Mouse (Mus musculus): Measurements from ENCODE around the gene Asic1. TPM values are rescaled to one million over a fixed set of nuclear protein-coding genes. Genes with fewer than 3 reads are reported as not detected.
A peak's percentile ranks its signal among the peaks of the same experiment; 100 is the strongest.

The Asic1 gene
- polyA plus RNA-seq, 1 experiment from 2014 or later: 4.1 TPM

DNA sequence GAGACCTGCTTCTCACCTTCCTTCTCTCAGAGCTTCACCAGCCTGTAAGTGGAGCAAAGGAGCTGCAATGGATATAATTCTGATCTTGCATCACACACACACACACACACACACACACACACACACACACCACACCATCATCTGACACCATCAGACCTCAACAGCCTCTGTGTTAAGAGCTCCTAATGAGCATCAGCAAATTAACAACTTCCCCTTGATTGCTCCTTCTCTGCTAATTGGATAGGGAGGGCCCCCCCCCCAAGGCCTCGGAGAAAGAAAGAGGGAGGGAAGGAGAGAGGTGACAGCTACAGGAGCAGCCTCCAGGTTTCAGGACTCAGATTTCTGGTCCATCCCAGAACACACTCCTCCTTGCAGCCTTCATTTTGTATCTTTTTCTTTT, 776 bp upstream of the Asic1 start:
- Histone ChIP-seq H3K27me3 (replicated peaks; ENCODE audit: control insufficient read depth, insufficient read depth, low read length) (peaks cover 64% of the 10 kb centered on the region), H3K4me1 (ENCODE audit: control insufficient read depth, insufficient read depth, low read length) (peaks cover under 1% of the 10 kb centered on the region; the same call in 1 of the 2 replicates), H3K9me3 (ENCODE audit: control insufficient read depth, low read length) (no peaks in the 10 kb centered on the region), H3K27ac (replicated peaks; ENCODE audit: low read depth, low read length) (no peak overlapping the region), H3K36me3 (ENCODE audit: control insufficient read depth, insufficient read depth, low read length) (no peaks in the 10 kb centered on the region), H3K4me2 (ENCODE audit: low read depth, low read length) (0 out of 2 replicates have a peak overlapping the region, but pooled peaks have one; percentile 98), H3K9ac (ENCODE audit: low read depth, low read length) (no peak overlapping the region), H3K4me3 (ENCODE audit: low read depth, low read length) (no peak overlapping the region)
- DNase-seq (ENCODE audit: low spot score) (no peak), ATAC-seq (ENCODE audit: low read depth) (no peak)
- WGBS: 0% methylated on average over 1 of the region's 1 CpGs

DNA sequence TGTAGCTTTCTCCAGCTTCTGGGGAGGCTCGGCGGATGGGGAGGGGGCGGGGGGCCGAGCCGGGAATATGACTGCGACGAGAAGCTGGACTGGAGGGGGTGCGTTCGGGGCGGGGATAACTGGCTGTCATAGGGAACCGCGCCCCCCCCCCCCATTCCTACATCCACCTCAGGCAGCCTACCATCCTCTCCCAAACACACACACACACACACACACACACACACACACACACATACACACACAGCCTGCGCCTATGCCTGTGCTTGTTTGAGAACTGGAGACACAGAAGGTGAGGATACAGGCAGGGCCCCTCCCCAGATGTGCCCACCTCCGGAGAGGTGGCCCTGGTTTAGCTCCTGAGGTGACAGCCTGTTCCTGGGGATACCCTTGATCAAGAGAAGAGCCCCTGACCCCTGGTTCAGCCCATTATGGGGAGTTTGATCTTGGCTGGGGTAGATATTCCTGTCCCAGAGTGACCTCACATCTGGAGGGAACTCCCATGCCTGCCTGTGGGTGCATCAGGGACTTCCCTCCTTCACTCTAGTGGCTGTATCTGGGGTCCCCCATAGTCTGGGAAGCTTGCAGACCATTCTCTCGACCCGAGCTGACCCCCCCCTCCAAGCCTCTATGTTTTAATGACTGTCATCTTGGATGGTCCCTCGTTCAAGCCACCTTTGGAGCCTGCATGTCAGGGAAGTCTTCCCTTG, 949 bp downstream of the Asic1 start:
- no peaks in the 10 kb centered on the region for H3K9me3 ChIP-seq (ENCODE audit: control insufficient read depth, low read length)
- H3K4me3 ChIP-seq (ENCODE audit: low read depth, low read length): peak overlapping the region; percentile 65
- 11% methylated on average over 13 of the region's 17 CpGs for WGBS
- DNase-seq (ENCODE audit: low spot score) (no peak), ATAC-seq (ENCODE audit: low read depth) (0 out of 2 replicates have a peak, but pooled peaks have one; percentile 9)
- peak overlapping the region; percentile 67 for H3K9ac ChIP-seq (ENCODE audit: low read depth, low read length)
- H3K4me2 ChIP-seq (ENCODE audit: low read depth, low read length): peak overlapping the region; percentile 98
- no peak overlapping the region for H3K27ac ChIP-seq (replicated peaks; ENCODE audit: low read depth, low read length)
- no peaks in the 10 kb centered on the region for H3K4me1 ChIP-seq (ENCODE audit: control insufficient read depth, insufficient read depth, low read length)
- H3K36me3 ChIP-seq (ENCODE audit: control insufficient read depth, insufficient read depth, low read length): no peaks in the 10 kb centered on the region
- H3K27me3 ChIP-seq (replicated peaks; ENCODE audit: control insufficient read depth, insufficient read depth, low read length): peaks cover 52% of the 10 kb centered on the region

DNA sequence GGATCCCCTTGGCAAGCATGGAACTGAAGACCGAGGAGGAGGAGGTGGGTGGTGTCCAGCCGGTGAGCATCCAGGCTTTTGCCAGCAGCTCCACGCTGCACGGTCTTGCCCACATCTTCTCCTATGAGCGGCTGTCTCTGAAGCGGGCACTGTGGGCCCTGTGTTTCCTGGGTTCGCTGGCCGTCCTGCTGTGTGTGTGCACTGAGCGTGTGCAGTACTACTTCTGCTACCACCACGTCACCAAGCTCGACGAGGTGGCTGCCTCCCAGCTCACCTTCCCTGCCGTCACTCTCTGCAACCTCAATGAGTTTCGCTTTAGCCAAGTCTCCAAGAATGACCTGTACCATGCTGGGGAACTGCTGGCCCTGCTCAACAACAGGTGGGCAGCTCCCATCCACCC, 1.6 kb downstream of the Asic1 start:
- no peak overlapping the region for H3K4me2 ChIP-seq (ENCODE audit: low read depth, low read length)
- no peaks in the 10 kb centered on the region for H3K36me3 ChIP-seq (ENCODE audit: control insufficient read depth, insufficient read depth, low read length)
- 74% methylated on average over 14 of the region's 14 CpGs for whole genome bisulfite sequencing
- H3K9me3 ChIP-seq (ENCODE audit: control insufficient read depth, low read length): no peaks in the 10 kb centered on the region
- ATAC-seq (ENCODE audit: low read depth) (no peak), DNase-seq (ENCODE audit: low spot score) (no peak)
- no peak overlapping the region for H3K4me3 ChIP-seq (ENCODE audit: low read depth, low read length)
- no peaks in the 10 kb centered on the region for H3K4me1 ChIP-seq (ENCODE audit: control insufficient read depth, insufficient read depth, low read length)
- no peak overlapping the region for H3K27ac ChIP-seq (replicated peaks; ENCODE audit: low read depth, low read length)
- peaks cover 46% of the 10 kb centered on the region for H3K27me3 ChIP-seq (replicated peaks; ENCODE audit: control insufficient read depth, insufficient read depth, low read length)
- no peak overlapping the region for H3K9ac ChIP-seq (ENCODE audit: low read depth, low read length)

DNA sequence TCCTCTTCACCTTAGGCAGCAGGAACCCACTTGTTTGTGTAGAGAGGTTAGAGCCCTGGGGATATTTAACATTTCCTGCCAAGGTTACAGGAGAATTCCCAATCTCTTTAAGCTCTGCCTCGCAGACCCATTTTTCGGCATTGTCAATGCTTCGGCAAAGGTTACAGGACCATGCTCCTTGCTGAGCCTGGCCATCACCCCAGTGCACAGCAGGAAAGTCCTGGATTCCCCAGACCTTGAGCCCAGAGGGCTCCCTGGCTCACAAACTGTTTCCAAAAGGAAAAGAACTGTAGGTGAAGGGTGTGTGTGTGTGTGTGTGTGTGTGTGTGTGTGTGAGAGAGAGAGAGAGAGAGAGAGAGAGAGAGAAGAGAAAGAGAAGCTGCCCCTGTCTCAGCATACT, 4.7 kb downstream of the Asic1 start:
- no peak for ATAC-seq (ENCODE audit: low read depth)
- WGBS: 71% methylated on average over 3 of the region's 3 CpGs
- Histone ChIP-seq H3K9ac (ENCODE audit: low read depth, low read length) (no peak overlapping the region), H3K36me3 (ENCODE audit: control insufficient read depth, insufficient read depth, low read length) (no peaks in the 10 kb centered on the region), H3K27me3 (replicated peaks; ENCODE audit: control insufficient read depth, insufficient read depth, low read length) (peaks cover 33% of the 10 kb centered on the region), H3K4me2 (ENCODE audit: low read depth, low read length) (no peak overlapping the region), H3K4me1 (ENCODE audit: control insufficient read depth, insufficient read depth, low read length) (no peaks in the 10 kb centered on the region), H3K4me3 (ENCODE audit: low read depth, low read length) (no peak overlapping the region), H3K9me3 (ENCODE audit: control insufficient read depth, low read length) (no peaks in the 10 kb centered on the region), H3K27ac (replicated peaks; ENCODE audit: low read depth, low read length) (no peak overlapping the region)
- no peak for DNase-seq (ENCODE audit: low spot score)

DNA sequence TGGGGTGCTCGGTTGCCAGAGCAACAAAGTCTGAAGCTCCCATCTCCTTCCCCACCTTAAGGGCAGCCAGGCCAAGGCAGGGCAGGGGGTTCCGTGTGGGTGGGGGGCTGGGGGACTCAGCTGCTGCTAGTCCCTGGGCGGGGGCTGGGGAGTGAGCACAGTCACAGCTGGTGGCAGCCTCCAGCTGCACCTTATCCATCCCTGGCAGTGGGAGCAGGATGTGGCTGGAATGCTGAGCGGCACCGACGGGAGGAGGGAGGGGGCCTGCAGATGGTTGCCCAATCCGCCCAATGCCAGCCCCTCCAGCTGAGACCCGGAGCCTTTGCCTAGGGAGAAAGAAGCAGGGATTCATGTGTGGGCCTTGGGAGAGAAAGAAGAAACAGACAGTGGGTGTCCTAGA, 6.9 kb downstream of the Asic1 start:
- Histone ChIP-seq H3K9me3 (ENCODE audit: control insufficient read depth, low read length) (no peaks in the 10 kb centered on the region), H3K27me3 (replicated peaks; ENCODE audit: control insufficient read depth, insufficient read depth, low read length) (peaks cover 12% of the 10 kb centered on the region), H3K4me1 (ENCODE audit: control insufficient read depth, insufficient read depth, low read length) (no peaks in the 10 kb centered on the region), H3K36me3 (ENCODE audit: control insufficient read depth, insufficient read depth, low read length) (no peaks in the 10 kb centered on the region), H3K27ac (replicated peaks; ENCODE audit: low read depth, low read length) (no peak overlapping the region), H3K4me3 (ENCODE audit: low read depth, low read length) (no peak overlapping the region), H3K4me2 (ENCODE audit: low read depth, low read length) (no peak overlapping the region), H3K9ac (ENCODE audit: low read depth, low read length) (no peak overlapping the region)
- WGBS: 24% methylated on average over 6 of the region's 8 CpGs
- no peak; the same call in 1 of the 2 replicates for ATAC-seq (ENCODE audit: low read depth)
- no peak for DNase-seq (ENCODE audit: low spot score)

DNA sequence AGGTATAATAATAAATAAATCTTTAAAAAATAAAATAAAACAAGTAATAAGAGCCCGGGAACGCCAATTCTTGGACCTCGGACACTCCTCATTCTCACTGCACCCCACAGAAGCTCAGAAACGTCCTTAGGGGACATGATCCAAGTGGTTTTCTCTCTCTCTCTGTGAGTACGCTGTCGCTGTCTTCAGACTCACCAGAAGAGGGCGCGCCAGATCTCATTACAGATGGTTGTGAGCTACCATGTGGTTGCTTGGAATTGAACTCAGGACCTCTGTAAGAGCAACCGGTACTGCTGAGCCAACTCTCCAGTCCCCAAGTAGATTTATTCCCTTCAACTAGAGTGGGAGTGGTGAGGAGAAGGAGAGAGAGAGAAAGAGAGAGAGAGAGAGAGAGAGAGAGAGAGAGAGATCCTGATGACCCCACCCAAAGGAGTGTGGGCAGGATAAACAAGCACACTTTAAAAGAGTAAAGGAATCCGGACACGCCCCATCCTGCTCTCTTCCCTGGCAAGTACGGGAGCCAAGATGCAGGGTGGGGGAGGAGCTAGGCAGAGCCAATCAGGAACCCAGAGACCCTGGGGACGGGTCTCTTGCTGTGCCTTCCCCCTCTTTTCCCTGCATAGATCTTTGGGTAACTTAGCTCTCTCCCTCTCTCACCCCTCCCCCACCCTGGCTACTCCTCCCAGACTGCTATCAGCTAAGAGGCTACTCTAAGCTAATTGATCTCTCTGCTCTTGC, 8.1 kb downstream of the Asic1 start:
- ATAC-seq (ENCODE audit: low read depth): peak; percentile 61
- 18% methylated on average over 12 of the region's 13 CpGs for WGBS
- peak; percentile 65 for DNase-seq (ENCODE audit: low spot score)
- no peaks in the 10 kb centered on the region for H3K4me1 ChIP-seq (ENCODE audit: control insufficient read depth, insufficient read depth, low read length)
- no peak overlapping the region for H3K27ac ChIP-seq (replicated peaks; ENCODE audit: low read depth, low read length)
- no peak overlapping the region for H3K4me2 ChIP-seq (ENCODE audit: low read depth, low read length)
- no peak overlapping the region for H3K4me3 ChIP-seq (ENCODE audit: low read depth, low read length)
- no peaks in the 10 kb centered on the region for H3K9me3 ChIP-seq (ENCODE audit: control insufficient read depth, low read length)
- no peak overlapping the region for H3K9ac ChIP-seq (ENCODE audit: low read depth, low read length)
- H3K36me3 ChIP-seq (ENCODE audit: control insufficient read depth, insufficient read depth, low read length): no peaks in the 10 kb centered on the region
- H3K27me3 ChIP-seq (replicated peaks; ENCODE audit: control insufficient read depth, insufficient read depth, low read length): peaks cover 11% of the 10 kb centered on the region; the same call in 1 of the 2 replicates

DNA sequence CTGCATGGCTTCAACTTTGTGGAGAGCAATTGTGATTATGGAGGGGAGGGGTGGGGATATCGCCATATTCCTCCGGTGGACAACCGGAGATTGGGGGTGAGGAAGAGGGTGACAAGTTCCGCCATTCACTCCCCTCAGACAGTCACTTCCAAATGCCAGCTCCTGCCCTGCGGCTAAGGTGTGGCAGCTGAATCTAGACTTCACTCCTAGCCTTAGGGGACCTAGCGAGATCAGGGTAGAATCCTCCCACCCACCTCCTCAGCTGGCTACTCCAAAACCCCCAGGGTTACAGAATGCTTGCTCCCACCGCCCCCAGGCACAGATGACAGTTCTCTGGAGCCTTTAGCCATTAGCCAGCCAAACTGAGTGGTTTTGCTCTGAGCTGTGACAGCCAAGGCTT, 8.8 kb downstream of the Asic1 start:
- H3K9ac ChIP-seq (ENCODE audit: low read depth, low read length): no peak overlapping the region
- peaks cover 4% of the 10 kb centered on the region; the same call in 1 of the 2 replicates for H3K27me3 ChIP-seq (replicated peaks; ENCODE audit: control insufficient read depth, insufficient read depth, low read length)
- 69% methylated on average over 6 of the region's 7 CpGs for WGBS
- no peak overlapping the region for H3K4me3 ChIP-seq (ENCODE audit: low read depth, low read length)
- H3K9me3 ChIP-seq (ENCODE audit: control insufficient read depth, low read length): no peaks in the 10 kb centered on the region
- no peak overlapping the region for H3K4me2 ChIP-seq (ENCODE audit: low read depth, low read length)
- H3K27ac ChIP-seq (replicated peaks; ENCODE audit: low read depth, low read length): no peak overlapping the region
- no peaks in the 10 kb centered on the region for H3K36me3 ChIP-seq (ENCODE audit: control insufficient read depth, insufficient read depth, low read length)
- no peak for DNase-seq (ENCODE audit: low spot score)
- ATAC-seq (ENCODE audit: low read depth): no peak
- no peaks in the 10 kb centered on the region for H3K4me1 ChIP-seq (ENCODE audit: control insufficient read depth, insufficient read depth, low read length)

DNA sequence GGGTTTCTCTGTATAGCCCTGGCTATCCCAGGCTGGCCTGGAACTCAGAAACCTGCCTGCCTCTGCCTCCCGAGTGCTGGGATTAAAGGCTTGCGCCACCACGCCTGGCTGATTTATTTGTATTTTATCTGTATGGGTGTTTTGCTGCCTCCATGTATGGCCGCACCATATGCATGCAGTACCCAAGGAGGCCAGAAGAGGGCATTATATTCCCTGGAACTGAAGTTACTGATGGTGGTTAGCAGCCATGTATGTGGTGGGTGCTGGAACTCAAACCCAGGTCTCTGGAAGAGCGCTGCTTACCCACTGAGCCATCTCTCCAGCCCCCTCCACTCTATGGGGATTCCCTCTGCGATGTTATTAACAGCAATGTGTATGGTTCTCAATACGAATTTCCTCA, 12.7 kb downstream of the Asic1 start:
- H3K4me2 ChIP-seq (ENCODE audit: low read depth, low read length): no peak overlapping the region
- ATAC-seq (ENCODE audit: low read depth) (no peak), DNase-seq (ENCODE audit: low spot score) (no peak)
- H3K9me3 ChIP-seq (ENCODE audit: control insufficient read depth, low read length): no peaks in the 10 kb centered on the region
- no peaks in the 10 kb centered on the region for H3K27me3 ChIP-seq (replicated peaks; ENCODE audit: control insufficient read depth, insufficient read depth, low read length)
- H3K27ac ChIP-seq (replicated peaks; ENCODE audit: low read depth, low read length): no peak overlapping the region
- no peak overlapping the region for H3K9ac ChIP-seq (ENCODE audit: low read depth, low read length)
- H3K36me3 ChIP-seq (ENCODE audit: control insufficient read depth, insufficient read depth, low read length): no peaks in the 10 kb centered on the region
- no peak overlapping the region for H3K4me3 ChIP-seq (ENCODE audit: low read depth, low read length)
- 92% methylated on average over 7 of the region's 7 CpGs for WGBS
- H3K4me1 ChIP-seq (ENCODE audit: control insufficient read depth, insufficient read depth, low read length): no peaks in the 10 kb centered on the region
